Mouse (Mus musculus): ENCODE results near the gene Cldn16.
"Not testable (repeated sequence)": the region's sequence is repeated elsewhere in the genome, so short reads cannot be mapped to it uniquely, and the experiment has no call there.

The Cldn16 gene

GRCm38 (mm10) chr16:26462835-26463234, at the start of gene Cldn16:
Gene Cldn16 (plus strand): TSS chr16:26463135.
- no peak for DNase-seq (ENCODE audit: low spot score in 2 of 2)

GRCm38 (mm10) chr16:26418616-26419015, 44.3 kb upstream of the Cldn16 start:
- DNase-seq (ENCODE audit: low spot score in 2 of 2): no peak

DNA sequence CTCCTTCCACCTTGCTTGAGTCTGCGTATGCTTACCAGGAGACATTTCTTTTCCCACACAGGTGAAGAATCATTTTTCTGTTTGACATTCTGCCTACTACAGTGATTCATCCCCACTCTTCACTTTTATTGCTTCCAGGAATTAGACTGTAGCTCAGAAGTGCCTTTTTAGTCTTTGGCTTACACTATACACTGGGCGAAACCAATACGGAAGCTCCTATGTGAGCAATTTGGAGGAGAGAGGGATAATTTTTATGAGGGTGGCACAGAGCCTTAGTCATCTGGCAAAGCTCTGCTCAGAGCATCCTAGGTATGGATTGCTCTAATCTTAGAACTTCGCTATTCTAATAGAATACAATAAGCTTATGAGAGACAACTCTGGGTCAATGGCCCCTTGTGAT, 40.9 kb upstream of the Cldn16 start:
- no peak for DNase-seq (ENCODE audit: low spot score in 2 of 2)

GRCm38 (mm10) chr16:26430246-26430645, 32.7 kb upstream of the Cldn16 start:
- DNase-seq (ENCODE audit: low spot score in 2 of 2): no peak

DNA sequence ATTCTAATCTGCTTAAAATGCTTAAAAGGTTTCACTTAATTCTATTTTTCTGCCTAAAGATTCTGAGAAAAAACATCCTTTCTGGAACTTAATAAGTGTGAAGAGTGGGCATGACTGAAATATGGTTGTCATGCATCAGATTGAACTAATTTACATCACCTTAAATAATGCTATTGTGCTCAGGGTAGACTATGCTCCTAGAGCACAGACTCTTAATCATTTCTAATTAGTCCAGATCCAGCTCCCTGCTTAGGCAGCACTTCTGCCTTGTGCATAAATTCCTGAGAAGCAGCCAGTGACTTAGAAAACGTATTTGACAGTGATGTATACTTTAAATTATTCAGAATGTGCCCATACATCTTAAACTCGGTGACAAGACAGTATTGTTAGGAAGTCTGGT, 29.4 kb upstream of the Cldn16 start:
- no peak for DNase-seq (ENCODE audit: low spot score in 2 of 2)

GRCm38 (mm10) chr16:26440031-26440430, 22.9 kb upstream of the Cldn16 start:
- no peak for DNase-seq (ENCODE audit: low spot score in 2 of 2)

- DNase-seq (ENCODE audit: low spot score in 2 of 2): no peak
These were observed 21.8 kb upstream of the Cldn16 start for GRCm38 (mm10) chr16:26441156-26441555.

DNA sequence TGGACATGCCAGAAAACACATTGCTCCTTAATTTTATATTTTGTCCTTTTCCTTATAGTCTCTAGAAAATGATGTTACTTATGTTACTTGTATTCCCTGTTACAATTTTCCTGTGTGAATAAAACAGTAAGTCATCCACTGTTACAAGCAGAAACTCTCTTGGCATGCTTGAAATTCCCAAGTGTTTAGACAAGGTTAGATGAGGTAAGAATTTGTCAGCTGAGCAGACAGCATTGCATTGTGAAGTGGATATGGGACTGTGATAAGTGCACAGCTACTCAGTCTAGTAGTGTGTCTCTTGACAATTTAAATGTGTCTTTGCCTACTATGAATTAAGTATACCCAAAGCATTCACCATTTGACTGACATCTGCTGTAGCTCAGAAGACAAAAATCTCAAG, 18.1 kb upstream of the Cldn16 start:
- no peak for DNase-seq (ENCODE audit: low spot score in 2 of 2)

DNA sequence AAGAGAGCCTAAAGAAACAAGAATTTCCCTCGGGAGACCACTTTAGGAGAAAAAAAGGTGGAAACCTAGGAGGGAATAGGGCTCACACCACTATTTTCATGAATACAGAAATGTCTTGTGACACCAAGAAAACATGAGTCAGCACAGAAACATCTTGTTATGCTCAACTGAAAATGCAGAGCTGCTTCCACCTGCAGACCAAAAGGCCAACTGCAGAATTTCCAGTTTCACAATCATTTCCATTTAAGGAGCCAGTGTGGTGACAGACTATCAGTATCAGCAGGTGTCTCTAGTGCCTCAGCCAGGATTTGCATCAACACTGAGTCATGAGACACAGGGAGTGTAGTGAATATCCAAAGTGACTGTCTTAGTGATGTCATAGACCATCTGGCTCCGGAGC, 15.3 kb upstream of the Cldn16 start:
- no peak for DNase-seq (ENCODE audit: low spot score in 2 of 2)

GRCm38 (mm10) chr16:26454163-26454562, 8.8 kb upstream of the Cldn16 start:
- DNase-seq (ENCODE audit: low spot score in 2 of 2): no peak

DNA sequence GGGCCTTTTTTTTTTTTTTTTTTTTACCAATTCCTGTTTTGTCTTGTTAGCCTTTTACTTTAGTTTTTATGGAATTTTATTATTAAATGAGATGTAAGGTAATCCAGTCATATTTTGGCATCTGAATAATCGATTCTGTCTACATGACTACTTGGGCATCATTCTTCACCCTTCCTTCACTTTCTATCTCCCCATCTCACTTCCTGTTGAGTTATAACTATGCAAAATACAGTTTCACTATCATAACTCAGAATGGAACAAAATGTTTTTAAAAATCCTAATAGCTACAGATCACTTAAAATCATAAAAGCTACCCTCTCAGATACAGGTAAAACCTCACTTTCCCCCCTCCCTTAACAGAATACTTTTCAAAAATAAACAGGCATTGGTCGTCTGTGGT, 6.8 kb upstream of the Cldn16 start:
- no peak for DNase-seq (ENCODE audit: low spot score in 2 of 2)

GRCm38 (mm10) chr16:26466535-26466934, 3.6 kb downstream of the Cldn16 start:
- DNase-seq (ENCODE audit: low spot score in 2 of 2): no peak

DNA sequence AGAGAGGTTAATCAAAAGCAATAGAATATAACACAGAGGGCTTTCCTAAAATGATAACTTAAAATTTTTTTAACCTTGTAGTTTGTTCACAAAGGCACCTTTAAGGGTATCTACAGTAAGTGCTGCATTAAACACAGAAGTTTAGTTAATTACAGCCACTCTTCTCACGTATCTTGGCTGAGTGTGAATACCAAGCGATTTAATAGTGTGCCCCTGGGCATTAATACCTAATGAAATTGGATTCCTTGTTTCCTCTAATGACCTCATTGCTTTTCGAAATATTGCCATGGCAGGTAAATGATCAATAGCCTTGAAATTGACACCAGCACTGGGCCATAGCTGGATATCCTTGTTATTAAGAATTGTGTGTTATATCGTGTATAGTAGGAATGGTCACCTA, 8.3 kb downstream of the Cldn16 start:
- no peak for DNase-seq (ENCODE audit: low spot score in 2 of 2)

GRCm38 (mm10) chr16:26495721-26496120, 32.8 kb downstream of the Cldn16 start:
- no peak for DNase-seq (ENCODE audit: low spot score in 2 of 2)

DNA sequence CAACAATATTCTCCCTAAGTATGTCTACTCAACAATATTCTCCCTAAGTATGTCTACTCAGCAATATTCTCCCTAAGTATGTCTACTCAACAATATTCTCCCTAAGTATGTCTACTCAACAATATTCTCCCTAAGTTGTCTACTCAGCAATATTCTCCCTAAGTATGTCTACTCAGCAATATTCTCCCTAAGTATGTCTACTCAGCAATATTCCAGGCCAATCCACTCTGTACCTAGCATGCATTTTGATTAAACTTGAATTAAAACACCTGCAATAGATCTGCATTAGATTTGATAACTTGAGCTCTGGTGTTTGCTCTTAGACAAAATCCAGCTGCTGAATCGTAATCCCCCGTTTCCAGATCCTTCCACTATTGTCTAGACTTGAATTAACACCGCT, 36.8 kb downstream of the Cldn16 start:
- DNase-seq (ENCODE audit: low spot score in 2 of 2): not testable (repeated sequence)

DNA sequence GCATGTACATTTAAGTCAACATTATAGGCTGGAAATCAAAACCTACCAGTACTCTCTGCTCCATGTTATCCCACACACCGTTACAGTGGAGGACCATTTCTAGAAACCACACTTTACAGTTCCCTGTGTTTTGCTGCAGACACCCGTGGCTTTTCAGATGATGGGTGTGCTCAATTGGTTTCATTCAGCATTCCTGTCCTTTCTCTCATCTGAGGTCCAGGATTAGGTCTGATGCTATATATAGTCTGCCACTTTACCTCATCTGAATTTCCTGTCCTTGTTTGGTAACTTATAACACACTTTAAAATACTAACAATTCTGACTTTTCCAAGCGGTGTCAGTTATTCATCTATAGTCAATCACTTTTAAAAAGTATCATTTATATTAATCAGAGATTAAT, 37.8 kb downstream of the Cldn16 start:
- no peak for DNase-seq (ENCODE audit: low spot score in 2 of 2)

DNA sequence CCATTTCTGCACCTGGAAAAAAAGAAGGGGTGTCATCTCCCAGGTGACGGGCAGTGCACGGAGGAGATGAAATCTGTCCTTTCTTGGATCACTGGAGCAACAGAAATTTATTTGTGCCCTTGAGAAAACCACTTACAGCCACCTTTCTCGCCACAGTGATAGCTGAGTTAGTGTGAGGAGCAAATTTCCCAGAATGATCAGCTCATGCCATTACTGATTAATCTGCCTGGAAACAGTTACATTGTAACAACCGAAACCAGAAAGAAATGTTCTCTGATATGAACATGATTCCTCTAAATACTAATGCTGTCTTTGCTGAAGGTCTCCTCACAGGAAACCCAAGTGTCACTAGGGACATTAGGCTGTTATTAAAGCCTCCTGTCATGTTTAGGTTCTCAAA, 42.0 kb downstream of the Cldn16 start:
- DNase-seq (ENCODE audit: low spot score in 2 of 2): no peak

DNA sequence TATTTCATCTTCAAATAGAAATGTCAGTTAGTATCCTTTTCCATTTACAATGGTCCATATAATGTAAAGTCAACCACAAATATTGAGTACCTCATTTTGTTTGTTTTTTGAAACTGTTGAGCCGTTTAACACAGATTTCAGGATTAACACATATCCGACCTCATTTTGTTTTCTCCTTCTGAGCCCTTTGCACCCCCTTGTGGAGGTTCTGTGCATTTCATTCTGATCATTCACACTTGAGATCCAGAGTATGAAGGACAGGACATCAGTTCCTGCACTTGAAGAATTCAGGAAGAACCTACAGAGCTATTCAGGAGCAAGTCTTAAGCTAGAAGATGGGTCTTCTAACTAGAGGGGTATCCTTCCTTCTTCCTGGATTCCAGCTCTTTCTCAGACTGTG, 56.7 kb downstream of the Cldn16 start:
- no peak for DNase-seq (ENCODE audit: low spot score in 2 of 2)

- no peak for DNase-seq (ENCODE audit: low spot score in 2 of 2)
These were observed 62.9 kb downstream of the Cldn16 start for GRCm38 (mm10) chr16:26525832-26526231.

DNA sequence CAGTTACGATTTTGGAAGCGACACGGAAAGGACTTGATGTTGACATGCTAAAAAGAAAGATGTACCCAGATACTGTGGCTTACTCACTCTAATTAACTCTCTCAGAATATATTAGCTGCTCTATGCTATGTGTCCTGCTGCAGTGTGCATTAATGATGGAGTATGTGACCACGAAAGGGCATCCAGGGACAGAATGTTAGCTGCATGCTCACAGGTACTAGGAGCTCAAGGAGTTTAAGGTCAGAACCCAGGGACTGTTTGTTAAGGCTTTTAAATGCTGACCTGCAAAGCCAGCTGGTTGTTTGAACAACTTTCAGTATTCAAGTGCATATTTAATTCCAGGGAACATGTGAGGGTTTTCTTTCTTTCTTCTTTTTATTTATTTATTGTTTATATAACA, 63.7 kb downstream of the Cldn16 start, which contains the start of gene Tmem207:
Gene Tmem207 (minus strand): TSS at position 101 of the 400 bp plus-strand sequence.
- no peak for DNase-seq (ENCODE audit: low spot score in 2 of 2)

- no peak for DNase-seq (ENCODE audit: low spot score in 2 of 2)
These were observed 65.2 kb downstream of the Cldn16 start for GRCm38 (mm10) chr16:26527931-26528666.

GRCm38 (mm10) chr16:26530451-26530850, 67.5 kb downstream of the Cldn16 start:
- DNase-seq (ENCODE audit: low spot score in 2 of 2): no peak

GRCm38 (mm10) chr16:26532287-26532686, 69.4 kb downstream of the Cldn16 start:
- no peak for DNase-seq (ENCODE audit: low spot score in 2 of 2)

All from thymus, postnatal 10 days (tissue).